Mouse (Mus musculus): ENCODE results near the gene Nptxr. TPM values are rescaled to one million over a fixed set of nuclear protein-coding genes. Genes with fewer than 3 reads are reported as not detected.
A peak's percentile ranks its signal among the peaks of the same experiment; 100 is the strongest.

Gene Nptxr
- polyA plus RNA-seq, 1 experiment from 2014 or later, result 21.0 TPM

DNA sequence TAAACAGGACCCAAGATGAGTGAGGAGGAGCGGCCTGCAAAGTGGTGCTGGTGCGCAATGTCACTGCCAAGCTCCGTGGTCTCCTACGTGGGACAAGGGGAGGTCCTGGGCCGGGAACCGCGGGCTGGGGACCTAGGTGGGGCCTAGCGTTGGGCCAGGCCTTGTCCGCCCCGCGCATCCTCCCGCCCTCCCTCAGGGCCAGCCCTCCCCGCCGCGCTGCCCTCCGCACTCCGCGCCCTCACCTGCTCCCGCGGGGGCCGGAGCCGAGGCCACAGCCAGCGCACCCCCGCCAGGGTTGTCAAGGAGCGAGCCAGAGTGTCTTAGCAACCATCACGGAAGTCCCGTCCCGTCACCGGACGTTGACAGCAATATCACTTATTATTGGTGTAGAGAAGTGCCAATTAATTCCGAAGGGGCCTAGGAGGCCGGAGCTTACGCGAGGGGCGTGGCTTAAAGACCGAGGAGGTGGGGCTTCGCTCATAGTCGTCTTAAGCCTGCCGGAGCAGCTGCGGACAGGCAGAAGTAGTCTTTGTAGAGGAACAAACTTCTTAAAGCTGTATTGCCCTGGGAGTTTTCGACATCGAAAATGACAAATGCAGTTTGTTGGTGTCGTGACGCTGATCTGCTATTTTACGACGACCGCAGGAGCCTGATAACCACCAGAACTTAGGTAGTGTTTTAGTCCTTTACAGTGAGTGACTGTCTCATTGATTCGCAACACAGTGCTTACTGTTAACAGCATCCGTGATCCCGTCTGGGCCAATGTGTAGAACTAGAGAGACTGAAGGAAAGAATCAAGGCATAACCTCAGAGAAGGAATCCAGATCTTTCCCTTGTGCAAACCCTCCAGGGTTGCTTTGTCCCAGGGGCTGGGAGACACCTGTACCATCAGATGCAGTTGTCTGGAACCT lies 30.2 kb downstream of the Nptxr start:
- ATAC-seq (ENCODE audit: low FRiP score), result peak; percentile 99
- Histone ChIP-seq H3K4me1 (replicated peaks) (peaks cover 42% of the 10 kb centered on the region), H3K9ac (peak overlapping the region; percentile 87), H3K36me3 (no peaks in the 10 kb centered on the region), H3K9me3 (no peaks in the 10 kb centered on the region), H3K4me3 (peak overlapping the region; percentile 89), H3K4me2 (peak overlapping the region; percentile 79), H3K27me3 (no peaks in the 10 kb centered on the region), H3K27ac (peak overlapping the region; percentile 84)
- WGBS, result under 1% methylated on average over 50 of the region's 50 CpGs

DNA sequence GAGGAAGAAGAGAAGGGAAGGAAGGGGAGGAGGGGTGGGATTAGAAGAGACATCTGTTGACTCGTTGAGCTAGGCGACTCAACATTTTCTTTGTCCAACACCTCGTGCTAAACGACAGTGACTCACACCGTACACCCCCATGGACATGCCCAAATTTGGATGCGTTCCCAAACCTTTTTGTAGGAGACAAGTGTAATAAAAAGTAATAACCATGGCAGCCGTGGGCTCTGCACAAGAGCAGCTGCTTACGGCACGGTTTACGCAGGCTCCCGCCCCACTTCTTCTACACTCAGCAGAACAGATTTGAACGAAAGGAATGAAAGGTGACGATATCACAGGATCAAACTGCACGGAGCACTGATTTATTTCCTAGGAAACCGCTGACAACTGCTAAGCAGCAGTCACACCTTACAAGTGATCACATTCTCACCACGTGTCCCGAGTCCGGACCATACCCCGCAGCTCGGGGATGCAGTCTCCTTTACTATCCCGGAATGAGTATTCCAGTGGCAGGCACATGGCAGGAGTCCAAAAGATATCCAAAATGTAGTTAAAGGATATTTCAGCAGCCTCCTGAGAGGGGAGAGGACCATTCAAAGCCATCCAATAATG lies 33.8 kb downstream of the Nptxr start:
- Histone ChIP-seq H3K27me3 (no peaks in the 10 kb centered on the region), H3K4me3 (no peak overlapping the region), H3K27ac (no peak overlapping the region; the same call in 1 of the 2 replicates), H3K36me3 (no peaks in the 10 kb centered on the region), H3K9me3 (no peaks in the 10 kb centered on the region), H3K4me2 (no peak overlapping the region), H3K4me1 (replicated peaks) (peaks cover 64% of the 10 kb centered on the region), H3K9ac (0 out of 2 replicates have a peak overlapping the region, but pooled peaks have one; percentile 29)
- ATAC-seq (ENCODE audit: low FRiP score), result no peak
- WGBS, result 72% methylated on average over 21 of the region's 21 CpGs

DNA sequence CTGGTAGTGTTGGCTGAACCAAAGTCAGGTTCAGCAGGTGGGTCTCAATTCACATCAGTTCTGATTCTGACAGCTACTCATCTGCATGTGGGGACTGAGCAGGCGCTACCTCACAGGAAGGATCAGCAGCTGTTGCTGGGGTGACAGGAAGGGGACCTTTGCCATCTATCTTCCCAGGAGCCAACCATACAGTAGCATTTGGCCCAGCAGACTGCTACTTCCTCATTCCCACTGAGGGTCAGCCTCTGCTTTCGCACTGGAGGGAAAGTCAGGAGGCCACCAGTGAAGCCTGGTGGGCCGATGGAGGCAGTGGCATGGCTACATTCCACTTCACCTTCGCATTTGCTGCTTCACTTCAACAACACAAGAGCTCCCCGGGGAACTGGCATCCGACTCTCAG lies 36.3 kb downstream of the Nptxr start:
- Histone ChIP-seq H3K27me3 (no peaks in the 10 kb centered on the region), H3K36me3 (peaks cover 17% of the 10 kb centered on the region), H3K27ac (no peak overlapping the region; the same call in 1 of the 2 replicates), H3K9ac (0 out of 2 replicates have a peak overlapping the region, but pooled peaks have one; percentile 3), H3K4me3 (no peak overlapping the region), H3K4me1 (replicated peaks) (peaks cover 48% of the 10 kb centered on the region), H3K9me3 (no peaks in the 10 kb centered on the region), H3K4me2 (no peak overlapping the region)
- WGBS, result 57% methylated on average over 6 of the region's 6 CpGs
- ATAC-seq (ENCODE audit: low FRiP score), result no peak

GRCm38 (mm10) chr15:79767327-79767961 lies 37.1 kb downstream of the Nptxr start:
- no peaks in the 10 kb centered on the region for H3K27me3 ChIP-seq

GRCm38 (mm10) chr15:79766586-79767071 lies 37.9 kb downstream of the Nptxr start:
- H3K4me3 ChIP-seq, result no peak overlapping the region

More at GRCm38 (mm10) chr15:79767327-79767961, 37.1 kb downstream of the Nptxr start:
- H3K36me3 ChIP-seq, result peaks cover 25% of the 10 kb centered on the region
- H3K4me2 ChIP-seq, result no peak overlapping the region
- no peak for ATAC-seq (ENCODE audit: low FRiP score)
- 81% methylated on average over 16 of the region's 16 CpGs for WGBS
- 0 out of 2 replicates have a peak overlapping the region, but pooled peaks have one; percentile 35 for H3K9ac ChIP-seq
- H3K9me3 ChIP-seq, result no peaks in the 10 kb centered on the region
- H3K27ac ChIP-seq, result 0 out of 2 replicates have a peak overlapping the region, but pooled peaks have one; percentile 35
- H3K4me1 ChIP-seq (replicated peaks), result peaks cover 44% of the 10 kb centered on the region
- H3K4me3 ChIP-seq, result no peak overlapping the region

DNA sequence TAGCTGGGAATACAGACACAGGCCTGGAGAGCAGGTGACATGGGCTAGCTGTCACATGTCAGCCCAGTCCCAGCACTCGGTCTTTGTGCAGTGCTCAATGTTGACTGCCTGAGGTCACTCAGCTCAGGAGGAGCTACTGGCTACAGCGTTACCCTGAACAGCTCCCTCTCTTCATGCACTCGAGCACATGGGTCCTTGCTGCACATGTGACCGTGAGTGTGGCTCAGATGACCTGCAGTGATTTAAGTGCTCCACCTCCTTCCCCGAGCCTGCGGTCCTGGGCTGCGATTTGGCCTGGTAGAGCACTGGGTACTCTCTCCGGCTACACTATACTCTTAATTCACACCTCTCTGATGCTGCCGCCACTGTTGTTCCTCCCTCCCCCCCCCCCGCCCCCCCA lies 38.4 kb downstream of the Nptxr start:
- Histone ChIP-seq H3K4me1 (replicated peaks) (peaks cover 38% of the 10 kb centered on the region), H3K27me3 (no peaks in the 10 kb centered on the region), H3K27ac (no peak overlapping the region), H3K4me2 (no peak overlapping the region), H3K4me3 (no peak overlapping the region), H3K9me3 (no peaks in the 10 kb centered on the region), H3K36me3 (peaks cover 37% of the 10 kb centered on the region), H3K9ac (no peak overlapping the region)
- WGBS, result 77% methylated on average over 10 of the region's 10 CpGs
- ATAC-seq (ENCODE audit: low FRiP score), result no peak

More at GRCm38 (mm10) chr15:79766586-79767071, 37.9 kb downstream of the Nptxr start:
- no peaks in the 10 kb centered on the region for H3K27me3 ChIP-seq
- peaks cover 41% of the 10 kb centered on the region for H3K4me1 ChIP-seq (replicated peaks)
- no peak overlapping the region for H3K27ac ChIP-seq
- H3K9me3 ChIP-seq, result no peaks in the 10 kb centered on the region
- no peak overlapping the region for H3K4me2 ChIP-seq
- WGBS, result 88% methylated on average over 10 of the region's 10 CpGs
- ATAC-seq (ENCODE audit: low FRiP score), result no peak
- peaks cover 34% of the 10 kb centered on the region for H3K36me3 ChIP-seq
- no peak overlapping the region for H3K9ac ChIP-seq

GRCm38 (mm10) chr15:79765361-79765760 lies 39.2 kb downstream of the Nptxr start:
- Histone ChIP-seq H3K9me3 (no peaks in the 10 kb centered on the region), H3K27me3 (no peaks in the 10 kb centered on the region), H3K4me2 (no peak overlapping the region), H3K36me3 (peaks cover 44% of the 10 kb centered on the region), H3K4me1 (replicated peaks) (peaks cover 31% of the 10 kb centered on the region), H3K9ac (0 out of 2 replicates have a peak overlapping the region, but pooled peaks have one; percentile 29), H3K27ac (no peak overlapping the region), H3K4me3 (no peak overlapping the region)
- WGBS, result 90% methylated on average over 2 of the region's 2 CpGs
- ATAC-seq (ENCODE audit: low FRiP score), result no peak

DNA sequence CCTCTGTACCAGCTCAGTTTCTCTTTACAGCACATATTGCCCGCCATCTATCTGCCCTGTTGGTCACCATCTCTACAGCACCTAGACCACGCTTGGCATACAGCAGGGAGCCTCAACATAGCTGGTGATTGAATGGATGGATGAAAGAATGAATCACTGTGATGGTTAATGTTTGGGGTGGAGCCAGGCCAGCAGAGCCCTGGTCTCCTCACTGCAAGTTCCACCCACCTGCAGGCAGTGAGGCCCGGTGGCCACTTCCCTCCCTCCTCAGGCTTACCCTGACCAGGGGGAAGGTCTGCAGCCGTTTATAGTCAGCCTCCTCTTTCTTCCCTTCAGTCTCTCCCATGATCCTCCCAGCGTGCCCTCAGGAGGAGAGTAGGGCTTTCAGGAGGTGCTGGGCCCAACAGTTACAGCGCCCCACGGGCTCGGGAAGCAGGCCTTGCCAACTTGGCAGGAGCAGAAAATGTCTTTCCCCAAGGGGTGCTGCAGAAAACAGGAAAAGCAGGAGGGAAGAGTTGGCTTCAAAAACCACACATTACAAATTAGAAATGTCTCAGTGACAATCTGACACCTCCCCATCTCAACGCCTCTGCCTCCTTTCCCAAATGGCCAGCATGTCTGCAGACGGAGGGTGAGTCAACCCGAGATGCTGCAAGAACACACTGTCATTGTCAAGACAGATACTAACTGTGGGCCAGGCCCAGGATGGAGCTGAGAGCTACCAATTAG lies 39.9 kb downstream of the Nptxr start:
- no peak for ATAC-seq (ENCODE audit: low FRiP score)
- H3K4me2 ChIP-seq, result no peak overlapping the region
- H3K4me1 ChIP-seq (replicated peaks), result peaks cover 25% of the 10 kb centered on the region
- H3K27me3 ChIP-seq, result no peaks in the 10 kb centered on the region
- no peak overlapping the region for H3K27ac ChIP-seq
- H3K9me3 ChIP-seq, result no peaks in the 10 kb centered on the region
- WGBS, result 85% methylated on average over 11 of the region's 11 CpGs
- H3K36me3 ChIP-seq, result peaks cover 44% of the 10 kb centered on the region
- peak overlapping the region; percentile 39; the same call in 1 of the 2 replicates for H3K9ac ChIP-seq
- no peak overlapping the region for H3K4me3 ChIP-seq

DNA sequence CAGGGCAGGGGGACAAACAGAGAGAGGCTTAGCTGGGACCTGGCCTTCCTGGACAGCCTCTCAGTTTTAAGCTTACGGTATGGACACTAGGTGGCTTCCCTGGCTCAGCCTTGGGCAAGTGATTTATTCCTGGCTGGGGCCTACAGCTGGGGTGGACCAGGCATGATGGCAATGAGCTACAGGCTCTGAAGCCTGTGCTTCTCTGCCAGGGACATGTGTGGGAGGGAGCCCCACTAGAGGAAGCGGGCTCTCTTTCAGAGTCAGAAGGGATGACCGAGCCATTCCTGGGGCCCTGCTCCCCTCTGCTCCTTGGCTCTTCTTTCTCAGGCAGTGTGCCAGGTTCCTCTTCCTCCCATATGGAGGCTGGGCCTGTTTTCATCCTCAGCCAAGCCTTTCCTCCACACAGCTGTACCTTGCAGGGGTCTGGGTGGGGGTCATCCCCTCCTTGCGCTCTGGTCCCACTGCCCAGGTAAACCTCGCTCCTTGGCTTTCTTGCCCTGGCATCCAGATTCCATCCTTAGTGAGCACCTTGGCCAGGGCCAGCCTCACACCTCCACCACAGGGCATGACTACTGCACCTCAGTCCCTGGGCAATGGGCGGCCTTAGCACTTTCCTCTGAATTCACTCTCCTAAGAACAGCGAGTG lies 40.8 kb downstream of the Nptxr start:
- WGBS, result 96% methylated on average over 7 of the region's 7 CpGs
- Histone ChIP-seq H3K4me3 (no peak overlapping the region), H3K9me3 (no peaks in the 10 kb centered on the region), H3K4me1 (replicated peaks) (peaks cover 18% of the 10 kb centered on the region), H3K9ac (0 out of 2 replicates have a peak overlapping the region, but pooled peaks have one; percentile 5), H3K27me3 (no peaks in the 10 kb centered on the region), H3K36me3 (peaks cover 44% of the 10 kb centered on the region), H3K4me2 (no peak overlapping the region), H3K27ac (no peak overlapping the region)
- ATAC-seq (ENCODE audit: low FRiP score), result no peak

DNA sequence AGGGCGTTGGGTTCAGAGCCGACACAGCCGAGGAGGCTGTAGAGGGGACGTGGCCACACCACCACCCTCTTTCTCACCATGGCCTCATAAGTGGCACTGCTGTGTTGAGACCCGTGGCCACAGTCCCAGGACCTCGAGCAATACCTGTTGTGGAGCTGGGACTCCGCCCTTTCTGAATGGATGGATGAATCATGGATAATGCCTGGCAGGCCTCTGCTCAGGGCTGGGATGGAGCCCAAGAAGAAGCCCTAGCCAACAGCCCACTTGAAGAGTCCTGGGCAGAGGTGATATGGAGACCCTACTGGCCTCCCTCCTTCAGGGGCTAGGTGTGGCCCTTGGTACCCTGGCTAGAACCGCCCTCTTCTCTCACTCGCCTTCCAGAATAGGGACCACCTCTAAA lies 41.6 kb downstream of the Nptxr start:
- peaks cover 11% of the 10 kb centered on the region for H3K4me1 ChIP-seq (replicated peaks)
- H3K27ac ChIP-seq, result no peak overlapping the region
- H3K4me2 ChIP-seq, result no peak overlapping the region
- WGBS, result 93% methylated on average over 9 of the region's 9 CpGs
- no peak overlapping the region for H3K4me3 ChIP-seq
- H3K36me3 ChIP-seq, result peaks cover 44% of the 10 kb centered on the region
- no peaks in the 10 kb centered on the region for H3K9me3 ChIP-seq
- ATAC-seq (ENCODE audit: low FRiP score), result no peak
- H3K27me3 ChIP-seq, result no peaks in the 10 kb centered on the region
- H3K9ac ChIP-seq, result no peak overlapping the region

DNA sequence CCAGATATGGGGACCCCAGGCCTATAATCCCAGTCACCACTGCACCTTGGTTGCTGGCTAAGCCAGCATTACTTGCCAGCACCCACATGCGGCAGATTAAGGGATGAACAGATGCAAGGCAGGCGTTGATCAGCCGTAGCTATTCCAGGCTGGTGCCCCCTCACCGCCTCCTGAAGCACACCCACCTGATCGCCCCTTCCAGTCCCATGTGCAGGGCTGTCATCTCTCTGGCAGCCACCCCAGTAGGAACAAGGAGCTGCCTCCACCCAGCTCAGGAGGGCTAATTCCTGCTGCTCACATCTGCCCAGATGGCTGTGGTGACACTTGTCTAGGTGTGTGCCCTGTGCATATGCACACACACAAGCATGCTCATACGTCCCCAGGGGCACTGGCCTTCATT lies 43.6 kb downstream of the Nptxr start:
- Histone ChIP-seq H3K27ac (no peak overlapping the region), H3K4me3 (no peak overlapping the region), H3K4me2 (no peak overlapping the region), H3K9ac (no peak overlapping the region), H3K27me3 (no peaks in the 10 kb centered on the region), H3K4me1 (replicated peaks) (peaks cover 11% of the 10 kb centered on the region), H3K9me3 (no peaks in the 10 kb centered on the region), H3K36me3 (peaks cover 44% of the 10 kb centered on the region)
- WGBS, result 89% methylated on average over 6 of the region's 6 CpGs
- ATAC-seq (ENCODE audit: low FRiP score), result no peak

Data from hindbrain, embryonic 13.5 days (tissue).